Mouse (Mus musculus) G1E (cell line): Measurements from ENCODE around the gene Pcnx3.

Experiments used
- CTCF ChIP-seq: IDR thresholded peaks from 2 replicates; pipeline ENCODE4 v1.5.1; 2012; ENCODE audit warnings: low read depth, low read length, inconsistent platforms, mixed read lengths
- GATA2 ChIP-seq: IDR thresholded peaks from 2 replicates; pipeline ENCODE4 v1.6.1; 2012; ENCODE audit warnings: low read depth, low read length, inconsistent platforms, borderline replicate concordance

GRCm38 (mm10) chr19:5725767-5726515, 37.2 kb upstream of the Pcnx3 start, which contains the start of gene Ehbp1l1:
- TF ChIP-seq CTCF (no peak), GATA2 (no peak)
